Mouse (Mus musculus): ENCODE measurements around the gene Kcne1l. TPM values are rescaled to one million over a fixed set of nuclear protein-coding genes. Genes with fewer than 3 reads are reported as not detected.

Kcne1l gene
- polyA plus RNA-seq (2016; fragmentation: Nextera tagmentation; extraction: Ambion mirVana), result 26.6 and 40.1 TPM in 2 replicates

DNA sequence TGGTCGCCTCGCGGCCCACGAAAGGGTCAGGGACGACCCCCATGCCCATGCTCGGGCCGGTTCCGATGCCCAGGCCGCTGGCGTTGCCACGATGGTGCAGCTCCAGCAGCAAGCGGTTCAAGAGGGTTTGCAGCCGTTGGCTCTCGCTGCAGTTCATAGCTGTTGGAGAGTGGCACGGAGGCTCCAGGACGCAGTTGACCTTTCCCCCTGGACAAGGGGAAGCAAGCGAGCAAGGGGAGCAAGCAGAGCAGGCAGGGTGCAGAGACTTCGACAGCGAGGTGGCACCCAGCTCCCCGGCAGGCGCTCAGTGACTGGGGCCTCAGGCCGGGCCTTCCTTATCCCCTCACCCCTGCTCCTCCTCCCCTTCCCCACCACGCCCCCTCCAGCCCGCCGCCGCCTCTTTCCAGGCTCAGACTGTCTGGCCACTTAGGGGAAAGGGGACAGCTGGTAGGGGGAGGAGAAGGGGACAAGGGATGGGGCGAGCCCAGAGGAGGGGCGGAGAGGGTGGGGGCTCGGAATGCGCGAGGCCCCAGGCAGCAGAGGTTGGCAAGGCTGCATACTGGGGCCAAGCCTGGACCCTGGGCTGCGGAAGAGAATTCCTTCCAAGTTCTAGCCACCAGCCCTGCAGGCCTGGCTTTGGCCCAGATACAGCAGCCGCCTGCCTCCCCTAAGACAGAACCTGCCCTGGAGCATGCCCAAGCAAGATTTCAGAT is at the start of gene Kcne1l:
Kcne1l (minus strand) TSS at position 426 of the 713 bp plus-strand sequence.
- Histone ChIP-seq H3K36me3 (no peaks in the 10 kb centered on the region), H3K9me3 (no peaks in the 10 kb centered on the region), H3K4me3 (peak within 1 kb of the TSS; percentile 55), H3K4me1 (peaks cover 4% of the 10 kb centered on the region; the same call in 1 of the 2 replicates), H3K27ac (no peak within 1 kb of the TSS), H3K27me3 (ENCODE audit: insufficient read depth, poor library complexity, severe bottlenecking) (peaks cover 49% of the 10 kb centered on the region)
- peak; percentile 75 for DNase-seq (ENCODE audit: low spot score)
- 31% methylated on average over 32 of the region's 33 CpGs for WGBS

GRCm38 (mm10) chrX:142336207-142336606 is 30.1 kb upstream of the Kcne1l start:
- 83% methylated on average over 6 of the region's 6 CpGs for WGBS
- no peak overlapping the region for H3K4me3 ChIP-seq
- no peak overlapping the region for H3K27ac ChIP-seq
- H3K36me3 ChIP-seq, result peaks cover 3% of the 10 kb centered on the region; the same call in 1 of the 2 replicates
- H3K4me1 ChIP-seq, result no peaks in the 10 kb centered on the region
- no peaks in the 10 kb centered on the region for H3K27me3 ChIP-seq (ENCODE audit: insufficient read depth, poor library complexity, severe bottlenecking)
- no peaks in the 10 kb centered on the region for H3K9me3 ChIP-seq
- no peak for DNase-seq (ENCODE audit: low spot score)

DNA sequence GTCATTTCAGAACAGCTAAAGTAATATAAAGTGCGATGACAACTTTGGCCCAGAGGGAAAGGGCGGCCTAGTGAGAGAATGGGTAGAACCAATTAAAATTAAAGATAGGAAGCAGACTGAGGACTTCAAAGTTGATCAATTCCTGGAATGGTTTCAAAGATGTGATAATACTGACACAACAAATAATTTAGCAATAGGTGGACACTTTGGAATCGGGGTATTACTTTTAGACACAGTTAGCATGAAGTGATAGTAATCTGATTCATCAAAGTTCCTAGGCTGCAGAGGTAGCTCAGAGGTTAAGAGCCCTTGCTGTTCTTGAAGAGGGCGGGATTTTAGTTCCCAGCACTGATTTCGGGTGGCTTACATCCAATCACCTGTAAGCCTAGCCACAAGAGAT is 29.4 kb upstream of the Kcne1l start:
- DNase-seq (ENCODE audit: low spot score), result no peak
- H3K4me1 ChIP-seq, result no peaks in the 10 kb centered on the region
- WGBS, result 87% methylated on average over 5 of the region's 5 CpGs
- no peak overlapping the region for H3K4me3 ChIP-seq
- no peak overlapping the region for H3K27ac ChIP-seq
- no peaks in the 10 kb centered on the region for H3K9me3 ChIP-seq
- H3K36me3 ChIP-seq, result peaks cover 3% of the 10 kb centered on the region; the same call in 1 of the 2 replicates
- no peaks in the 10 kb centered on the region for H3K27me3 ChIP-seq (ENCODE audit: insufficient read depth, poor library complexity, severe bottlenecking)

DNA sequence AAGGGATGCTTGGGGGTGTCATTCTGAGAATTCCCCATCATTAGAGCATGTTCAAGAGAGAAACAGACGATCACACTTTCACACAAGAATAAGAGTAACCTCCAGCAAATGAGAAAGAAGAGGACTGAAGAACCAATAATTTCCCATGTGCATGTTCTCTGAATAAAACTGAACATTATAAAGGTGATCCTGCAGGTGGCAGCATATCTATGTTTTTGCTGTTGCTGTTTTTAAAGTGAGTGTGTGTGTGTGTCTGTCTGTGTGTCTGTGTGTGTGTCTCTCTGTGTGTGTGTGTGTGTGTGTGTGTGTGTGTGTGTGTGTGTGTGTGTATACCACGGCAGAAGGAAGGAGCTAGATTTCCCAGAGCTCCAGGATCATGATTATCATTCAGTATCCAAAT is 19.7 kb upstream of the Kcne1l start:
- Histone ChIP-seq H3K4me1 (no peaks in the 10 kb centered on the region), H3K36me3 (peaks cover 8% of the 10 kb centered on the region; the same call in 1 of the 2 replicates), H3K9me3 (no peaks in the 10 kb centered on the region), H3K27ac (no peak overlapping the region), H3K27me3 (ENCODE audit: insufficient read depth, poor library complexity, severe bottlenecking) (no peaks in the 10 kb centered on the region), H3K4me3 (no peak overlapping the region)
- 75% methylated on average over 2 of the region's 2 CpGs for WGBS
- DNase-seq (ENCODE audit: low spot score), result no peak

- H3K36me3 ChIP-seq, result no peaks in the 10 kb centered on the region
- no peaks in the 10 kb centered on the region for H3K27me3 ChIP-seq (ENCODE audit: insufficient read depth, poor library complexity, severe bottlenecking)
- H3K9me3 ChIP-seq, result no peaks in the 10 kb centered on the region
- no peak overlapping the region for H3K4me3 ChIP-seq
- no peak overlapping the region for H3K27ac ChIP-seq
- DNase-seq (ENCODE audit: low spot score), result no peak
- WGBS, result 69% methylated on average over 9 of the region's 9 CpGs
- no peaks in the 10 kb centered on the region for H3K4me1 ChIP-seq
These were observed 10.0 kb upstream of the Kcne1l start for GRCm38 (mm10) chrX:142316106-142316505.

DNA sequence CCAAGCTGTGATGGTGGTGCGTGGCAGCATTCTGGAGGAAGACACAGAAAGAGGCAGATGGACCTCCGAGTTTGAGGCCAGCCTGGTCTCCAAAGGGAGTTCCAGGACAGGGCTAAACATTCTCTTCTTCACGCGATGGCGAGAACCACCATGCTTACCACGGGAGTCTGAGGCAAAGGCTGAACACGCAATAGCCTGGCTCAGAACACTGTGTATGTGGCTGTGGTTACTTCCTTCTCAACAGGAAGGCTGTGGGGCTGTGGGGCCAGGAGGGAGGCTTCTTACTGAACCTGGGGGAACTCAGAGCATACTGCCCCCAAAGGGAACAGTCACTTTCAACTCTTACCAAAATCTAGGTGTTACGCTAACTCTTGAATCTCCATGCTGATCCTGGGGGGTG is 9.2 kb upstream of the Kcne1l start:
- no peaks in the 10 kb centered on the region for H3K9me3 ChIP-seq
- H3K4me3 ChIP-seq, result no peak overlapping the region
- 81% methylated on average over 8 of the region's 8 CpGs for WGBS
- no peaks in the 10 kb centered on the region for H3K36me3 ChIP-seq
- H3K27ac ChIP-seq, result no peak overlapping the region
- no peak for DNase-seq (ENCODE audit: low spot score)
- H3K27me3 ChIP-seq (ENCODE audit: insufficient read depth, poor library complexity, severe bottlenecking), result no peaks in the 10 kb centered on the region
- H3K4me1 ChIP-seq, result no peaks in the 10 kb centered on the region

DNA sequence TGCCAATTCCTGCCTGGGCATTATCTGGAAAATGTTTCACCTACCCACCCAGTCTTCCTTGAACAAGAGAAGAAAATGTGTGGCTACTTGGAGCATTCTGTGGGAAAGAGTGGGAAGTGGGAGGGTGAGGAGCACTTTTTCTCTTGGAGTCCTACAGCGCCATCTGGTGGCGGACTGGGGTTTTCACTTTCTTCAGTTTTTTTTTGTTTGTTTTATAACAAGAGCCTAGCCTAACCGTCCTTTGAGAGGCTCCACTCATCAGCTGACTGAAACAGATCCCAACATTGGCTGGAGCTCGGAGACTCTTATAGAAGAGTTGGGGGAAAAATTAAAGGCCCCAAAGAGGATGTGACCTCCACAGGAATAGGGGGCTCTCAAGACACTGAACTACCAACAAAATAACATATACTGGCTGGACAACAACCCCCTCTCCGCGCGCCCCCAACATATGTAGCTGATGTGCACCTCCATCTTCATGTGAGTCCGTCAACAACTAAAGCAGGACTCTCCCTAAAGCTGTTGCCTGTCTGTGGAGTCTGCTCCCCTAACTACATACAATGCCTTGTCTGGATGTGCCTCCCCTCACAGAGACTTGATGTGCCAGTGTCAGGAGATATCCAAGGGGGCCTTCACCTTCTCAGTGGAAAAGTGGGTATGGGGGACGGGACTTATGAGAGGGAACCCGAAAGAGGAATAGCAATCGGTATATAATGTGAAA is 8.4 kb upstream of the Kcne1l start:
- DNase-seq (ENCODE audit: low spot score), result no peak
- no peak overlapping the region for H3K27ac ChIP-seq
- H3K27me3 ChIP-seq (ENCODE audit: insufficient read depth, poor library complexity, severe bottlenecking), result no peaks in the 10 kb centered on the region
- WGBS, result 46% methylated on average over 11 of the region's 11 CpGs
- H3K4me3 ChIP-seq, result no peak overlapping the region
- no peaks in the 10 kb centered on the region for H3K4me1 ChIP-seq
- H3K9me3 ChIP-seq, result no peaks in the 10 kb centered on the region
- H3K36me3 ChIP-seq, result no peaks in the 10 kb centered on the region

GRCm38 (mm10) chrX:142310431-142310830 is 4.3 kb upstream of the Kcne1l start:
- no peaks in the 10 kb centered on the region for H3K9me3 ChIP-seq
- H3K27ac ChIP-seq, result no peak overlapping the region
- DNase-seq (ENCODE audit: low spot score), result no peak
- peaks cover 32% of the 10 kb centered on the region for H3K27me3 ChIP-seq (ENCODE audit: insufficient read depth, poor library complexity, severe bottlenecking)
- WGBS, result 66% methylated on average over 5 of the region's 5 CpGs
- H3K36me3 ChIP-seq, result no peaks in the 10 kb centered on the region
- peaks cover 4% of the 10 kb centered on the region; the same call in 1 of the 2 replicates for H3K4me1 ChIP-seq
- no peak overlapping the region for H3K4me3 ChIP-seq

GRCm38 (mm10) chrX:142305010-142305868 is 855 bp downstream of the Kcne1l start:
- 30% methylated on average over 35 of the region's 35 CpGs for WGBS
- no peaks in the 10 kb centered on the region for H3K9me3 ChIP-seq
- peaks cover 4% of the 10 kb centered on the region; the same call in 1 of the 2 replicates for H3K4me1 ChIP-seq
- H3K4me3 ChIP-seq, result peak overlapping the region; percentile 55
- no peak overlapping the region for H3K27ac ChIP-seq
- no peaks in the 10 kb centered on the region for H3K36me3 ChIP-seq
- H3K27me3 ChIP-seq (ENCODE audit: insufficient read depth, poor library complexity, severe bottlenecking), result peaks cover 49% of the 10 kb centered on the region
- DNase-seq (ENCODE audit: low spot score), result no peak

GRCm38 (mm10) chrX:142304592-142304991 is 1.5 kb downstream of the Kcne1l start:
- Histone ChIP-seq H3K9me3 (no peaks in the 10 kb centered on the region), H3K4me1 (peaks cover 4% of the 10 kb centered on the region; the same call in 1 of the 2 replicates), H3K27ac (no peak overlapping the region), H3K36me3 (no peaks in the 10 kb centered on the region), H3K4me3 (no peak overlapping the region), H3K27me3 (ENCODE audit: insufficient read depth, poor library complexity, severe bottlenecking) (peaks cover 49% of the 10 kb centered on the region)
- DNase-seq (ENCODE audit: low spot score), result no peak

DNA sequence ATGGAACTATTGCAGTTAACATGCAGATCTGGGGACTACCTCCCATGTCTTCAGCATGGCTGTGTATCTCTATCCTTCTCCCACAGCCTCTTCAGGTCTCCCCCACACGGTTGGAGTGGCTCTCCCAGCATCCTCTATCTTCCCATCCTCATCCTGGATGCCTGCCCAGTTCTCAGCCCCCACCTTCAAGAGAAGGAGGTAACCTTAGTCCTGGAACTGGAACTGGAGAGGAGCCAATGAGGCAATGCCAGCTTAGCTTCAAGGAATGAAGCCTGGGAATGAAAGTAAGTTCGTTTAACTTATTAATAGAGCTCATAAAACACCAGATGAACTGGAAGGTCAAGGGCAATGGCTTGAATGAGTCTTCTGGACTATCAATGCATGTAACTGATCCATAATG is 2.6 kb downstream of the Kcne1l start:
- Histone ChIP-seq H3K9me3 (no peaks in the 10 kb centered on the region), H3K4me1 (peaks cover 4% of the 10 kb centered on the region; the same call in 1 of the 2 replicates), H3K36me3 (no peaks in the 10 kb centered on the region), H3K27me3 (ENCODE audit: insufficient read depth, poor library complexity, severe bottlenecking) (peaks cover 43% of the 10 kb centered on the region), H3K27ac (no peak overlapping the region), H3K4me3 (no peak overlapping the region)
- DNase-seq (ENCODE audit: low spot score), result no peak
- WGBS, result 37% methylated on average over 2 of the region's 2 CpGs

- H3K4me3 ChIP-seq, result no peak overlapping the region
- H3K27ac ChIP-seq, result no peak overlapping the region
- peaks cover 4% of the 10 kb centered on the region; the same call in 1 of the 2 replicates for H3K27me3 ChIP-seq (ENCODE audit: insufficient read depth, poor library complexity, severe bottlenecking)
- H3K4me1 ChIP-seq, result 0 out of 2 replicates have a peak, but pooled peaks cover 3% of the 10 kb centered on the region
- no peaks in the 10 kb centered on the region for H3K36me3 ChIP-seq
- whole genome bisulfite sequencing, result 37% methylated on average over 5 of the region's 5 CpGs
- H3K9me3 ChIP-seq, result no peaks in the 10 kb centered on the region
- DNase-seq (ENCODE audit: low spot score), result no peak
These were observed 20.2 kb downstream of the Kcne1l start for GRCm38 (mm10) chrX:142285905-142286304.
